Mouse (Mus musculus) G1E (cell line): ENCODE data around the gene Stat5b. TPM values are rescaled to one million over a fixed set of nuclear protein-coding genes. Genes with fewer than 3 reads are reported as not detected.

Experiments
- ATAC-seq: 2 replicates; pipeline ENCODE4 v1.8.0; 2016; ENCODE audit warnings: mild to moderate bottlenecking; ENCODE audit not compliant: insufficient number of reproducible peaks, poor library complexity, low FRiP score, severe bottlenecking; ENCODE audit errors: extremely low read depth
- DNase-seq: peaks from one replicate; pipeline ENCODE4 v3.0.0; 2012; ENCODE audit warnings: low spot score
- H3K27me3 ChIP-seq: 2 replicates; pipeline ENCODE4 v1.6.1; 2012; ENCODE audit warnings: mild to moderate bottlenecking, low read length, inconsistent platforms; ENCODE audit not compliant: insufficient read depth
- H3K36me3 ChIP-seq: replicated peaks from 2 replicates; pipeline ENCODE3; 2012; ENCODE audit warnings: mild to moderate bottlenecking, inconsistent platforms
- H3K4me1 ChIP-seq: 2 replicates; pipeline ENCODE4 v1.6.1; 2012; ENCODE audit warnings: low read depth, low read length, inconsistent platforms, mixed read lengths; ENCODE audit not compliant: insufficient read depth
- H3K4me3 ChIP-seq: 2 replicates; pipeline ENCODE4 v1.5.1; 2012; ENCODE audit warnings: low read depth, mild to moderate bottlenecking, inconsistent platforms, low read length, moderate library complexity, mixed read lengths
- H3K9me3 ChIP-seq: replicated peaks from 2 replicates; pipeline ENCODE4 v1.6.1; 2012; ENCODE audit warnings: inconsistent platforms
- CTCF ChIP-seq: IDR thresholded peaks from 2 replicates; pipeline ENCODE4 v1.5.1; 2012; ENCODE audit warnings: low read depth, low read length, inconsistent platforms, mixed read lengths
- GATA1 ChIP-seq: IDR thresholded peaks from 2 replicates; pipeline ENCODE4 v1.6.1; 2012; ENCODE audit warnings: borderline replicate concordance, low read length, inconsistent platforms, mixed read lengths
- GATA2 ChIP-seq: IDR thresholded peaks from 2 replicates; pipeline ENCODE4 v1.6.1; 2012; ENCODE audit warnings: low read depth, low read length, inconsistent platforms, borderline replicate concordance
- POLR2AphosphoS5 ChIP-seq: IDR thresholded peaks from 2 replicates; pipeline ENCODE4 v1.6.1; 2012; ENCODE audit warnings: low read depth, low read length, inconsistent platforms; ENCODE audit not compliant: insufficient replicate concordance
- TAL1 ChIP-seq: conservative IDR thresholded peaks from 2 replicates; pipeline ENCODE4 v1.6.1; 2012; ENCODE audit warnings: low read depth, low read length, inconsistent platforms, mixed read lengths
- polyA plus RNA-seq: library from polyadenylated mRNA; stranded (reverse); fragments of >175 nt; gene quantifications from 2 replicates; pipeline ENCODE4 v1.2.3, GENCODE M21; 2012
- total RNA-seq, 2 experiments: library from RNA; stranded (forward) in 1 of 2; stranded (reverse) in 1 of 2; fragments of 200-1000 nt in 1 of 2; fragments of >200 nt in 1 of 2; fragmentation: Nextera tagmentation in 1 of 2; gene quantifications; 2 replicates each; pipeline ENCODE4 v1.2.3; 2014 to 2017

Stat5b gene
- total and polyA plus RNA-seq, 3 experiments, result 55.9 to 93.0 (median 73.5) TPM

DNA sequence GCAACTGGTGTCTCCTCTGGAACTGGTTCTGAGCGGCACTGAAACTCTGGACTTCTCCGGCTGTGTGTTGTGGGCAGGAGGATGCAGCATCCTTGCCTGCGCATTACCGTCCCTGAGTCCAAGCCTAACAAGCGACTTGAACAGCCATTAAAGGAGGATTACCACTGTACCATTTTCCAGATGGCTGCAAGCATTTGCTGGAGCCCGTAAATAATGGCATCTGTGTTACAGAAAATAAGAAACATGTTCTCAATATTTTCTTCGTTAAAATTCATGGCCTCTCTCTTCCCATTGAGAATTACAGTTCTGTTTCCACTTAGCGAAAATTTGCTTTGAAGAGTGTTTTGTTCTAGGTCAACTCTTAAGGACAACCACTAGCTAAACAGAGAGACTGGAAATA is 30.5 kb downstream of the Stat5b start:
- TF ChIP-seq TAL1, result no peak
- no peak for TF ChIP-seq GATA2
- no peak for TF ChIP-seq CTCF
- no peak for TF ChIP-seq GATA1
- TF ChIP-seq POLR2AphosphoS5, result no peak
- DNase-seq (no peak), ATAC-seq (no peak)
- H3K4me1 ChIP-seq, result peaks cover 89% of the 10 kb centered on the region
- H3K4me3 ChIP-seq, result peak overlapping the region; percentile 27; the same call in 1 of the 2 replicates
- peaks cover 72% of the 10 kb centered on the region for H3K36me3 ChIP-seq
- no peaks in the 10 kb centered on the region for H3K27me3 ChIP-seq
- H3K9me3 ChIP-seq, result no peaks in the 10 kb centered on the region

DNA sequence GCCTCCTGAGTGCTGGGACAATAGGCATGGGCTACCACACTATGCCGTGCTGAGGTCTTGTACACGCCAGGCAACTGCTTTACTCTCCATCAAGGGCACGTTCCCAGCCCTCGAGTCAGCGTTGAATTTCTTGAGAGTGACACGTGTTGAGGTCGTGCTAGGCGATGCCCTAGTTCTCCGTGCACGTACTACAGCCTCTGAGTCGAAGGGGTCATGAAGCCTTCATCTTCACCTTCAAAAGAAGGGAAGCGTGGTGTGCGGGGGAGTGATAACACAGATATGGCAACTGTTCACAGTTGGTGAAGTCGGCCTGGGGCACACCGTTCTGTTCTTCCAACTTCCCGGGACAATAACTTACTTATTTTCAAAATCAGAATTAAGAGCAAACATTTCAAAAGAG is 30.9 kb downstream of the Stat5b start:
- Histone ChIP-seq H3K4me3 (no peak overlapping the region; the same call in 1 of the 2 replicates), H3K36me3 (peaks cover 73% of the 10 kb centered on the region), H3K27me3 (no peaks in the 10 kb centered on the region), H3K4me1 (peaks cover 90% of the 10 kb centered on the region), H3K9me3 (no peaks in the 10 kb centered on the region)
- DNase-seq (no peak), ATAC-seq (no peak)
- TF ChIP-seq TAL1, result no peak
- TF ChIP-seq CTCF, result no peak
- no peak for TF ChIP-seq GATA1
- no peak for TF ChIP-seq POLR2AphosphoS5
- TF ChIP-seq GATA2, result no peak

DNA sequence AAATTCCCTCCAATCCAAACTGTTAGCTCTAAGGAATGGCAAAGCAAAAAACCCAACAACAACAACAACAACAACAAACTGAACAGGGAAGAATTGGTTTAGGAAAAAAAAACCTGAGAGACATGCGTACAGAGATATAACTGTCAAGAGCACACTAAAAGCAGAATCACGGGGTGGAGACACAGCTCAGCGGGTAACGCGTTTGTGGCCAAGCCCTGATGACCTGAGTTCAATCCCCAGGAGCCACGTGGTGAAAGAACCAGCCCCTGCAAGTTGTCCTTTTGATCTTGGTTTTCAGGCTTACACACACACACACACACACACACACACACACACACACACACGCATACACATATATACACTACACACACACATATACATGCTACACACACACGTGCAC is 31.5 kb downstream of the Stat5b start:
- Histone ChIP-seq H3K9me3 (no peaks in the 10 kb centered on the region), H3K27me3 (no peaks in the 10 kb centered on the region), H3K4me1 (peaks cover 89% of the 10 kb centered on the region), H3K36me3 (peaks cover 73% of the 10 kb centered on the region), H3K4me3 (no peak overlapping the region; the same call in 1 of the 2 replicates)
- TF ChIP-seq POLR2AphosphoS5, result no peak
- TF ChIP-seq CTCF, result no peak
- TF ChIP-seq GATA1, result no peak
- no peak for TF ChIP-seq GATA2
- TF ChIP-seq TAL1, result no peak
- ATAC-seq, result no peak
- DNase-seq, result no peak

DNA sequence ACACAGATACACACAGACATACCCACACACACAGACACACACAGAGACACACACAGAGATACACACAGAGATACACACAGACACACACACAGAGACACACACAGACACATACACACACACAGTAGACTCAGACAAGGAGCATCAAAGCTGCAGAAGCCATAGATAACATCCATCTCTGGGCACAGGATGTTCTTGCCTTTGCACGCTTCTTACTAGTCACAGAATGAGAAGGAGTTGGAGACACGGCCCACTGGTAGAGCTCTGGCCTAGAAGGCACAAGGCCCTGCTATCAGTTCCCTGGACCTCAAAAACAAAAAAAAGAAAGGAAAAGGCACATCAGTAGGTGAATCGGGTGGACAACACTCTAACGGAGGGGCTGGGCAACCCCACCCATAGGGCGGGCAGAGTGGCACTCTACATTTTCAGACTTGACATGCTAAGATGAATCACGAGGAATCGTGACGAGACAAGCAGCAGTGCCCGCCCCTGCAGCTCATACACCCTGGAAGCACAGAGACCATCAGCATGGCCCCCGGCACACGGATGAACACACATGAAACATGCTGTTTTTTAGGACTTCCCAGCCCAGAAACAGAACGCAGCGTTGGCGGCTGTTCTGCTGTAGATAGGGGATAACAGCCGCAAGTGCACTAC is 32.0 kb downstream of the Stat5b start:
- no peak for ATAC-seq
- Histone ChIP-seq H3K36me3 (peaks cover 73% of the 10 kb centered on the region), H3K27me3 (no peaks in the 10 kb centered on the region), H3K4me3 (peak overlapping the region; percentile 18; the same call in 1 of the 2 replicates), H3K4me1 (peaks cover 83% of the 10 kb centered on the region), H3K9me3 (no peaks in the 10 kb centered on the region)
- TF ChIP-seq POLR2AphosphoS5, result no peak
- no peak for TF ChIP-seq GATA2
- no peak for TF ChIP-seq TAL1
- no peak for TF ChIP-seq GATA1
- no peak for TF ChIP-seq CTCF
- no peak for DNase-seq

DNA sequence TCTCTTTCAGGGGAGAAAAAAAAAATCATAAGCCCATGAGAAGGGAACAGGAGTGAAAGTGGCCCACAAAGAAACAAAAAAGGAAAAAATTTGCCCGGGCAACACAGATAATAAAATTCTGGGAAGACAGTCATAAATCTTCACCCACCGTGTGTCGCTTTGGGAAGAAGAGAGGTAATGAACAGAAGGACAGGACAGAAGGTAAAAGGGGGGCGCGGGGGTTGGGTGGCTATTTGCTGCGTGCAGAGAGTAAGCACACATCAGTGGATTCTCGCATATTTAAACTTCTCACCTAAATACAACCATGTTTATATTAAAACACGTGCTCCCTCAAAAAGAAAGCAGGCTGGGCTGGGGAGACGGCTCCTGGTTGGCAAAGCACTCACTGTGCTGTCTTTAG is 33.2 kb downstream of the Stat5b start:
- no peak overlapping the region; the same call in 1 of the 2 replicates for H3K4me3 ChIP-seq
- peaks cover 72% of the 10 kb centered on the region for H3K36me3 ChIP-seq
- peaks cover 75% of the 10 kb centered on the region for H3K4me1 ChIP-seq
- H3K9me3 ChIP-seq, result peaks cover under 1% of the 10 kb centered on the region; the same call in 1 of the 2 replicates
- TF ChIP-seq POLR2AphosphoS5 (no peak), CTCF (no peak), TAL1 (no peak), GATA1 (no peak), GATA2 (no peak)
- H3K27me3 ChIP-seq, result no peaks in the 10 kb centered on the region
- no peak for ATAC-seq
- DNase-seq, result no peak

DNA sequence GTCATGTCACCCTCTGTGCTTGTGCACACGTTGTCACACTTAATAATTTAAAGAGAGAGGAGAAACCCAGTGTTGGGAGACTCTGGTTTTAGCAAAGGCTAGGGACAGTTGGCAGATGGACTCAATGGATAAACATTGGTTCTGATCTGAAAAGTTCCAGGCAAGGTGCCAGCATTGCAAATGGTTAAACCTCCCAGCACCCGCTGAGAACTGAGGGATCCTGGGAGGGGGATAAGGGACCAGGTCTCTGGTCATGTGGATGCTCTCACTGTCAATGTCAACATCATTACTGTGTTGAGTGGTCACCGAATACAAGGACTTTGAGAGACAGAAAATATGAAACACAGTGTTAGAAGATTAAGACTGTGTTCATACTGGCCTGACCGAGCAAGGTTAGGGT is 33.7 kb downstream of the Stat5b start:
- ATAC-seq, result no peak
- Histone ChIP-seq H3K4me1 (peaks cover 71% of the 10 kb centered on the region), H3K27me3 (no peaks in the 10 kb centered on the region)

More for the DNA sequence above, 33.7 kb downstream of the Stat5b start:
- DNase-seq, result no peak
- H3K4me3 ChIP-seq, result no peak overlapping the region
- H3K9me3 ChIP-seq, result peaks cover 4% of the 10 kb centered on the region; the same call in 1 of the 2 replicates
- peaks cover 74% of the 10 kb centered on the region for H3K36me3 ChIP-seq
- TF ChIP-seq GATA2 (no peak), GATA1 (no peak), CTCF (no peak), POLR2AphosphoS5 (no peak), TAL1 (no peak)
